Mouse (Mus musculus) cortical plate, adult 2 months (tissue): ENCODE results near the gene Plxna4.

Source experiments
- CTCF ChIP-seq: fragments of 200-500 bp; IDR thresholded peaks from 2 replicates; pipeline ENCODE4 v1.5.1; 2011; ENCODE audit warnings: mild to moderate bottlenecking, control low read depth, low read length; ENCODE audit not compliant: insufficient read depth; ENCODE audit errors: extremely low read depth
- POLR2A ChIP-seq: fragments of 200-500 bp; IDR thresholded peaks from 2 replicates; pipeline ENCODE4 v1.6.1; 2011; ENCODE audit warnings: mild to moderate bottlenecking, low read length, control low read depth; ENCODE audit not compliant: insufficient read depth; ENCODE audit errors: extremely low read depth

GRCm38 (mm10) chr6:32309147-32309546 lies 278.8 kb downstream of the Plxna4 start:
- no peak for TF ChIP-seq POLR2A
- no peak for TF ChIP-seq CTCF
